Mouse (Mus musculus) macrophage (primary cell): Measurements from ENCODE around the gene Muc13. TPM values are rescaled to one million over a fixed set of nuclear protein-coding genes. Genes with fewer than 3 reads are reported as not detected.

Experiments used
- H3K27ac ChIP-seq: fragments of 350-480 bp; formaldehyde crosslinking; 2 replicates; pipeline ENCODE4 v1.9.0; 2021
- H3K36me3 ChIP-seq: fragments of 350-480 bp; formaldehyde crosslinking; 2 replicates; pipeline ENCODE4 v1.9.0; 2021; ENCODE audit errors: inconsistent target
- H3K4me3 ChIP-seq: fragments of 350-480 bp; formaldehyde crosslinking; 2 replicates; pipeline ENCODE4 v1.9.0; 2021; ENCODE audit errors: inconsistent target
- H3K79me2 ChIP-seq: fragments of 350-480 bp; formaldehyde crosslinking; 2 replicates; pipeline ENCODE4 v1.9.0; 2021; ENCODE audit errors: inconsistent target
- WGBS: methylation state at CpG from one replicate; pipeline ENCODE4 v1.1.7; 2026; ENCODE audit warnings: inconsistent platforms; ENCODE audit not compliant: missing documents; 5-methylcytosine and 5-hydroxymethylcytosine counted together
- polyA plus RNA-seq: library from polyadenylated mRNA; stranded (reverse); fragments of 250-400 nt; gene quantifications from 3 replicates; pipeline ENCODE4 v1.2.4, GENCODE M21; 2018; ENCODE audit warnings: inconsistent platforms

Muc13 gene
- polyA plus RNA-seq, 1 experiment from 2014 or later = 0.04 TPM

DNA sequence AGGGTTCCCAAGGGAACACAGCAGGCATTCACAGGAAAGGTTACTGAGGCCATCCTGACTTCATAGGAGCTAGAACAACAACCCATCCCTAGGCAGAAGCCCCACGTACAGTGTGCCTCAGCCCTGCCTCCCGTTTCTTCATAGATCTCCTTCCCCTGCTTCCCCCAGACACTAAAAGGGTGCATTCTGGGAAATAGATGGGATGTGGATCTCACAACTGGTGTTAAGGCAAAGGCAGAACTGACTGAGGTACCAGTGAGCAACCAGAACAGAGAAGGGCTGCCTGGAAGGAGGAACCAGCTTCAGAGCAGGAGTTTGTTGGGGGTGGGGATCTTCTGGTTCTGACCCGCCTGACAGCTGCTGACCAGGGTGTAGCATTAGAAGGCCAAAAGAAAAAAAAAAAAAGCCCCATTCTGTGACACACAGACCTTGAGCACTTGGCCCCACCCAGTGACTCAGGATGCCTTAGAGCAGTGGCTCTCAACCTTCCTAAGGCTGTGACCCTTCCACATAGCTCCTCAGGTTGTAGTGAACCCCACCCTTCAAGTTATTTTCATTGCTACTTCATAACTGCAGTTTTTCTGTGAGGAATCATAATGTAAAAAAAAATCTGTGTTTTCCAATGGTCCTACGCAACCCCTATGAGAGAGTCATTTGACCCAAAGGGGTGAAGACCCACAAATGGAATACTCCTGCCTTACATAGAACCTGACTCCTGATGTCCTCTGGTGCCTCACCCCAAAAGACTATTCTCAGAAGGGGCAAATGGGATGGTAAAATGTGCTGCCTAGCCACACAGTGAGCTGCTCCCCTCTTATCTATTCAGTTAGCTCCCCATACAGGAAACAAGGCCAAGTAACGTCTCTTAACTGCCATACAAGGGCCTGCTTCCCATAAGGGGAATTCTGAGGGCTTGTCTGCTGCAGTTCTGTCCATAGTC lies 11.8 kb upstream of the Muc13 start:
- H3K79me2 ChIP-seq = no peaks in the 10 kb centered on the region
- no peak overlapping the region for H3K4me3 ChIP-seq
- H3K27ac ChIP-seq = no peak overlapping the region
- H3K36me3 ChIP-seq = no peaks in the 10 kb centered on the region
- 45% methylated on average over 5 of the region's 5 CpGs for WGBS

DNA sequence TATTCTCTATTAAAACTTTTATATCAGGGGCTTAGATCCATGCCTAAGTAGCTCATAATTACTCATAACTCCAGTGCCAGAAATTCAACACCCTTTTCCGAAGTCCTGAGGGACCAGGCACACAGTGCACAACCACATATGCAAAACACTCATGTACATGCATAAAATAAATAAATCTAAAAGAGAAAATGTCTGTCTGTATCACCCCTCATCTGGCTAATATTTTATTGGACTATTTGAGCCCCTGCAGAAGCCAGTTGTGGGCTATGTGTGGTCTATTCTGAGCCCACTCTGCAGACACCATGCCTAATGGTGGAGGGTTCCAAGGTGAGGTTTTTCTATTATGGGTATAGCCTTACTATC lies 11.1 kb upstream of the Muc13 start:
- H3K36me3 ChIP-seq = no peaks in the 10 kb centered on the region
- 100% methylated on average over 1 of the region's 1 CpGs for WGBS
- H3K27ac ChIP-seq = no peak overlapping the region
- H3K79me2 ChIP-seq = no peaks in the 10 kb centered on the region
- no peak overlapping the region for H3K4me3 ChIP-seq

DNA sequence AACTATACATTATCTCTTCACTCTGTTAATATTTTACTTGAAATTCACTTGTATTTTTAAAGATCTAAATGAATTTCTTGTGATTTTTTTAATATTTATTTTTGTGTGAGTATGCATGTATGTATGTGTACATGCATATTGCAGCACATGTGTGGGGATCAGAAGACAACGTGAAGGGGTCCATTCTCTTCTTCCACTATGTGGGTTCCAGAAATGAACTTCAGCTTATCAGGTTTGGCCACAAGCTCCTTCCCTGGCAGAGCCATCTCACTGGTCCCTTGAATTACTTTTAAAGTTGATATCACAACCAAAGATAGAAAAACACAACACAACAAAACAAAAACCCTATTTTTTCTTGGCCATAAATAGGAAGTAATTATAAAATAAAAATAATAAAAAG lies 9.3 kb upstream of the Muc13 start:
- no peaks in the 10 kb centered on the region for H3K79me2 ChIP-seq
- H3K36me3 ChIP-seq = no peaks in the 10 kb centered on the region
- H3K27ac ChIP-seq = no peak overlapping the region
- no peak overlapping the region for H3K4me3 ChIP-seq
- 50% methylated on average over 1 of the region's 1 CpGs for WGBS

DNA sequence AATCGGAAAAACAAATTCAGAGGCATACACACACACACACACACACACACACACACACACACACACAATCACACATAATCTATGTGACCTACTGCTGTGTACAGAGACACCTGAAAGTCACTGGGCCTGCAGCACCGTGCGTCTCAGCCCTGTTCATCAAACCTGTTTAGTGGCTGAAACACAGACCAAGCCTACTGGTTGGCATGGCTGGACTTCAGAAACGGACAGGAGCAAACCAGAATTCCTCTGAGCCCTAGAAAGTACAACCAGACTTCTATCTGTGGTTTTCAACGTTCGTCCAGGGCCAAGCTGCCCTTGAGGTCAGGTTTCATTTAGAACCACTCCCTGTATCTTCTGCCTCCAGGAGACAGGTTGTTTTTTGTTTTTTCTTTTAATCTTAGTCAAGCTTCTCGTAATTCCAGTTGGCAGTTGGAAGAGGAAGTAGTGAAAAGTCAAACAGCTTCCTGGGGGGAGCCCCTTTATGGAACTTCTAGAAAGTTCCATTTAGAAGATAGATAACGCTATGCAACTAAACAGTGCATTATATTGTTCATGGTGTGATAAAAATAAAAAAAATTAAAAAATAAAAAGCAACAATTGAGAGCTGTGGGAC lies 8.6 kb upstream of the Muc13 start:
- WGBS = 33% methylated on average over 8 of the region's 8 CpGs
- Histone ChIP-seq H3K79me2 (no peaks in the 10 kb centered on the region), H3K27ac (no peak overlapping the region), H3K36me3 (no peaks in the 10 kb centered on the region), H3K4me3 (no peak overlapping the region)

DNA sequence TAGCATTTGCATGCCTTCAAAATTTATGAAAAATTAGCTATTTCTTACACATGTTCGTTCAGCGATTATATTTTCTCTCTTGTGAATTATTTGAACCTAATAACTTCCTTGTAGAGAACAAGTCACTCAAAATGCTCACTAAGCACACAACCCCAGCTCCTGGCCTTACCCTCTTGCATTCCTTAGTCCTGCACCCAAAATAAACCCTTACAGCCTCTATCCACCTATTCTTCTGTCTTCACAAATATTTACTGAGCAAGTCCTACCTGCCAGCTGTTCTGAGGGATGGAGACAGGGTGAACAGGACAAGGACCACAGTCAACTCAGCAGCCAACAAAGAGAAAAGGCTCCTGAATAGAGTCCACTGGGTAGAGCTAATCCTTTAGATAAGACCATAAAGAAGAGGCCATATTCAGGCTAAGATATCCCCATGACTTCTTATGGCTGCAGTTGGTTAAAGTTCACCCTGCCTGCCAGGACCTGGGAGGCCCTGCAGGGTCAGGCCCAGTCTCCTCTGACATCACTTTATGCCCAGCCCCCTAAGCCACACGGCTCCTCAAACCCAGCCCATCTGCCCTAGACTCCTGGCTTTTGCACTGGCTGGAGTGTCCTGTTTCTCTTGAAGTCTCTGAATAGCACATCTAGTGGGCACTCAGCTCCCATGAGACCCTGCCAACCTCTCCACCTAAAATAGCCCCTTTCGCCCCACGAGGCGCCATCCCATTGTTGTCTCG lies 7.0 kb upstream of the Muc13 start:
- no peak overlapping the region for H3K27ac ChIP-seq
- no peaks in the 10 kb centered on the region for H3K36me3 ChIP-seq
- 69% methylated on average over 7 of the region's 7 CpGs for WGBS
- no peaks in the 10 kb centered on the region for H3K79me2 ChIP-seq
- H3K4me3 ChIP-seq = no peak overlapping the region

DNA sequence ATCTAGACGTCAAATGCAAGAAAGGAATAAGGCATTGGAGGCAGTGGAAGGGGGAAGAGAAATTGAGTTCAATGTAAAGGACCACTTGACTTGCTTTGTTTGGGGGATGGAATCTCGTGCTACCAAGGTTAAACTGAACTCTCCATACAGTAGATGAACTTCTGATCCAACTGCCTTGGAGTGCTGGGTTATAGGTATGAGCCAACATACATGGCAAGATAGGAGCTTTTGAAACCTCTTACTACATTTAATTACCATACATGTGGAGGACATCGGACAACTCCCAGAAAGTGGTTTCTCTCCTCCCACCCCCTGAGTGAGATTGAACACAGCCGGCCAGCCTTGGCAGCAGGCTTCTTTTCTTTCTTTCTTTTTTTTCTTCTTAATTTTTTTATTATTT lies 1.3 kb downstream of the Muc13 start:
- 43% methylated on average over 4 of the region's 4 CpGs for WGBS
- H3K27ac ChIP-seq = no peak overlapping the region
- H3K36me3 ChIP-seq = no peaks in the 10 kb centered on the region
- no peaks in the 10 kb centered on the region for H3K79me2 ChIP-seq
- H3K4me3 ChIP-seq = no peak overlapping the region

DNA sequence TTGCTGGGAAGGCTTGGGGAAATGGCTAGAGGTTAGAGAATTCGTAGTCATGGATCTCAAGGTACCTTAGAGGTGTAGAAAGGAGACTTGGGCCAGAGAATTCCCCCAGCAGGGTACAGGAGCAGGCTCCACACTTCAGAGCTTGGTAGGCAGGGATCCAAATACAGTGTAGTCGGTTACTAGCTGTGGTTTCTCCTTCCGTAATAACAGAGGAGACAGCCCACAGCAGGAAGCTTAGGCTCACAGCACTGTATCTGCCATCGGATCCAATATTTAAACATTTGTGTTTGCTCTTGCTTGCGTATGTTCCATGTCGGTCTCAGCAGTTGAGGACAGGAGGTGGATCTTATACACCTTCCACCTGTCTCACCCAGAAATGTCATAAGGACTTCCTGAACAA lies 2.0 kb downstream of the Muc13 start:
- WGBS = 33% methylated on average over 6 of the region's 6 CpGs
- Histone ChIP-seq H3K79me2 (no peaks in the 10 kb centered on the region), H3K36me3 (no peaks in the 10 kb centered on the region), H3K27ac (no peak overlapping the region), H3K4me3 (no peak overlapping the region)

DNA sequence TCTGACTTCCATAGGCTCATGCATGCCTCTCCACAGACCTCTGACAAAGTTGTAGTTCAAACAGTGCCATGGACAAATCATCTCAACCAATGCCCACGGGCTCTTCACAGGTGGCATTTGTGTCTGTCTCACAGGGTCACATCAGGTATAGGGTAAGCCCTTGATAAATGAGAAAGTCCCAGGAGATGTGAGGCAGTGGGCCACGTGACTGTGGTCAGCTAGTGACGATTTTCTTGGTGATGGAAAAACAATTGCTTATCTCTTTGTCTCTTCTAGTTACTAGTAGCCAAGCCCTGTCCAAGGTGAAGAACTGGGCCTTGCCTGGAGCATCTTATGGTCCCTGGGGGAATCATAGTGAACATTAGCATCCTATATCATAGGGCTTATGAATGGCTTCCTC lies 2.9 kb downstream of the Muc13 start:
- Histone ChIP-seq H3K27ac (no peak overlapping the region), H3K4me3 (no peak overlapping the region), H3K36me3 (no peaks in the 10 kb centered on the region), H3K79me2 (no peaks in the 10 kb centered on the region)
- WGBS = 52% methylated on average over 3 of the region's 3 CpGs

DNA sequence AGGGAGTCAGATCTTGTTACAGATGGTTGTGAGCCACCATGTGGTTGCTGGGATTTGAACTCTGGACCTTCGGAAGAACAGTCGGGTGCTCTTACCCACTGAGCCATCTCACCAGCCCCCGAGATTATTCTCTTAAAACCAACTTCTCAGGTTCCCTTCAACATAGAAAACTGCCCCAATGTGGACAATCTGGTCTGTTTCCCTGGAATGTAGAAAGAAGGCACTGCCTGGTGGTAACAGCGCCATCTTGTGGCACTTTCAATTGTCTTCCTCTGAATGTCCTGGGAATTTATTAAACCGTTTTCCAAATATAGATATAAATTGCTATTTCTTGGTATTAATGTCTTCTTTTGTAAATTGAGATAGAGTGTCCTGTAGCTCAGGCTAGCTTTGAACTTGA lies 4.0 kb downstream of the Muc13 start:
- 28% methylated on average over 3 of the region's 5 CpGs for WGBS
- Histone ChIP-seq H3K4me3 (no peak overlapping the region), H3K79me2 (no peaks in the 10 kb centered on the region), H3K36me3 (no peaks in the 10 kb centered on the region), H3K27ac (no peak overlapping the region)

DNA sequence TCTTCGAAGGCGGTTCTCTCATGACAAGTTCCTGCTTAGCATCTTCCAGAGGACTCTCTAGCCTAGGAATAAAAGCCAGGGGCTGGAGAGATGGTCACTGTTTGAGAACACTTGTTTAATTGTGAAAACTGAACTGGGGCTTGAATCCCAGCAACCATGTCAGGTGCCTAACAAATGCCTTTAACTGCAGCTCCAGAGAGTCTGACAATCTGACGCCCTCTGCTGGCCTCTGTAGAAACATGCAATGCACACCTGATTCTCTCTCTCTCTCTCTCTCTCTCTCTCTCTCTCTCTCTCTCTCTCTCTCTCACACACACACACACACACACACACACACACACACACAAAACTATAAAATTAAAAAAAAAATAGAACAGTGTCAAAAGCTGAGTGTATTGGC lies 16.2 kb downstream of the Muc13 start:
- no peak overlapping the region for H3K27ac ChIP-seq
- H3K79me2 ChIP-seq = no peaks in the 10 kb centered on the region
- WGBS = 71% methylated on average over 3 of the region's 3 CpGs
- H3K36me3 ChIP-seq = no peaks in the 10 kb centered on the region
- no peak overlapping the region for H3K4me3 ChIP-seq

DNA sequence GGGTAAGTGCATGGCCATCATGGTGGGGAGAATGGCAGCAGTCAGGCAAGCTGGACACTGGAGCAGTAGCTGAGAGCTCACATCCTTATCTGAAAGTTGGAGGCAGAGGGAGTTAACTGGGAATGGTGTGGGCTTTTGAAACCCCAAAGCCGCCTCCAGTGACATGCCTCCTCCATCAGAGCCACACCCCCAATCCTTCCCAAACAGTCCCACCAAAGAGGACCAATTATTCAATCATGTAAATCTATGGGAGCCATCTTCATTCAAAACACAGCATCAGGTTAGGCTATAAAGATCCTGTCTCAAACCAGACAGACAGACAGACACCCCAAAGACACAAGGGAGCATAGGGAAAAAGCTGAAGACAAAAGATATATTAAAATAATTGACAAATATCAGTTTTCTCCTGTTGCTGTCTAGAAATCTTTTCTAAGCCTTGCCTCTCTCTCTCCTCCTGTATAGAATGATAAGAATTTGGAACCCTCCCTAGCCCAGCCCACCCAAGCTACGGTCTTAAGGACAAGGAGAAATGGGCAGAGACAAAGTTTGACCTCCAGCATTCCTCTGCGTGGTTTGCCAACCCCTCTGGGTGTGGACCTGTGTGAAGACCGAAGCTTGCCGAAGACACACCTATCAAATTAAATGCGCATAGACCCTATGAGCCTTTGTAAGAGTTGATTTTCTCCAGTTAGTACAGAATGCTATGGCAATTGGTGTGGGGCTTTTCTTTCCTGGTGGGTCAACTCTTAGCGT lies 24.8 kb downstream of the Muc13 start:
- 96% methylated on average over 7 of the region's 7 CpGs for WGBS
- no peaks in the 10 kb centered on the region for H3K79me2 ChIP-seq
- no peaks in the 10 kb centered on the region for H3K36me3 ChIP-seq
- H3K27ac ChIP-seq = no peak overlapping the region
- H3K4me3 ChIP-seq = no peak overlapping the region

DNA sequence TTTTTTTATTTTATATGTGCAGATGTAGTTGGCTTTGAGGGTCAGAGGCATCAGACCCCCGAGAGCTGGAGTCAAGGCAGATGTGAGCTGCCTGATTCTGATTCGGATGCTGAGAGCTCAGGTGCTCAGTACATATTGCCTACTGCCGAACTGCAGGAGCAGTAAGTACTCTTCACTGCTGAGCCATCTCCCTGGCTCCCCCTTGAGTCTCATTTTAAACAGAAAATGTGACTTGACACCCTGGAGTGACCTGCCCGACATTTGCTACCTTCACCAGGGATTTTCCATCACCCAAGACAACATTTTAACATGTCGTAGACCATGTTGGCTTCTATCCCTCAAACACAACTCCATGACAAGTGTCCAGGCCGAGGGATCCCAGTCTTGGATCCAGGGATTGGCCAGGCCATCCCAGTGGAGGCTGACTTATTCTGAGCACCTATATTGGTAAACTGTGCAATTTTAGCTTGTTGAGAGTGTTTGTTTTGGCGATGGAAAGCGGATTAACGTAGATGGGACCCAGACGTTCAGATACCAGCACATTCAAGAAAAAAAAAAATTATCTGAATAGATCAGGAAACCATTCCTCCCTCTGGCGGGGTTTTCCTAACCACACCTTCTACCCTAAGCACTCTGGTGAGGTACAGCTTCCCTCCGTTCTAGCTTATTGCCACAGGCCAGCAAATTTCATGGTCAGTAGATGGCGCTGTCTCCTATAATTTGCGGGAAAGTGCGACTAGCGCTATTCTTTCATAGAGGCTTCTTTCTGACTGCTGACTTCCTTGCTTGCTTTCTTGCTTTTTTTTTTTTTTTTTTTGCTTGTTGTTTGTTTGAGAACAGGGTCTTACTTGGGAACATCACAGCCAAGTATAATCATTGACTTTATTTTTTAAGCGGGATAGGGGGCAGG lies 26.7 kb downstream of the Muc13 start:
- no peaks in the 10 kb centered on the region for H3K36me3 ChIP-seq
- 31% methylated on average over 17 of the region's 17 CpGs for WGBS
- H3K4me3 ChIP-seq = no peak overlapping the region

DNA sequence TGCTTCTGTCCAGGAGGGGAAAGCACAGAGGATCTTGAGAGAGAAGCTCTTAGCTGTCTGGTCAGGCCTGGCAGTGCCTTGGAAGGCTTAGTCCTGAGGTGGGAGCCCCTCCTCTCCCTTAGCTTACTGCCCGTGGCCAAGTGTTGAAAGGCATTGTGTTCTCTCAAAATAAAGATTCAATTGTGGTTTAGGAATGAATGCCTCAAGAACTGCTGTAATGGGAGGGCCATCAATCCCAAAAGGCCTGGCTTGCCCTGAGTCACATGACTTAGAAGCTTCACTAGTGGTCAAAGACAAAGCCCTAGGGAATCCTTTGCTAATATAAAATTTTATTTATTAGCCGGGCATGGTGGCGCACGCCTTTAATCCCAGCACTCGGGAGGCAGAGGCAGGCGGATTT lies 30.8 kb downstream of the Muc13 start:
- Histone ChIP-seq H3K79me2 (no peaks in the 10 kb centered on the region), H3K27ac (no peak overlapping the region), H3K36me3 (no peaks in the 10 kb centered on the region), H3K4me3 (no peak overlapping the region)
- 70% methylated on average over 1 of the region's 6 CpGs for WGBS

More for the DNA sequence above, 26.7 kb downstream of the Muc13 start:
- no peak overlapping the region for H3K27ac ChIP-seq
- H3K79me2 ChIP-seq = no peaks in the 10 kb centered on the region

DNA sequence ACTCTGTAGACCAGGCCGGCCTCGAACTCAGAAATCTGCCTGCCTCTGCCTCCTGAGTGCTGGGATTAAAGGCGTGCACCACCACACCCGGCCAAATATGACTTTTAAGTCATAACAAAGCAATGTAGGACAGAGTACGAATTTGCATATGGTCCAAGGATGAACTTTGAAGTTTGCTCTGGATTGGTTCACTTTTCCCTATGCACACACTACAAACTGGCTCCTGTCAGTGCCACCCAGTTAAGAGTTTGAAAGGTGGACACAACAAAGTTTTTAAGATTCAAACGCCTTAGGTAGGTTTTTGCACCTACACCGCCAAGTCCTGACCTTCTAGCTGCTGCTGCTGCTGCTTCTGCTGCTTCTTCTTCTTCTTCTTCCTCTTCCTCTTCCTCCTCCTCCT lies 34.7 kb downstream of the Muc13 start:
- Histone ChIP-seq H3K27ac (no peak overlapping the region), H3K4me3 (no peak overlapping the region), H3K79me2 (peaks cover 35% of the 10 kb centered on the region), H3K36me3 (no peaks in the 10 kb centered on the region)
- WGBS = 87% methylated on average over 7 of the region's 7 CpGs
